Mouse (Mus musculus) bone marrow macrophage, adult 2 months (primary cell): ENCODE data around the gene Tmem169. TPM values are rescaled to one million over a fixed set of nuclear protein-coding genes. Genes with fewer than 3 reads are reported as not detected.

Source experiments
- H3K27ac ChIP-seq: 2 replicates; pipeline ENCODE4 v1.5.1; 2012; ENCODE audit warnings: low read depth, low read length; ENCODE audit not compliant: insufficient read depth
- H3K4me1 ChIP-seq: 2 replicates; pipeline ENCODE4 v1.6.1; 2012; ENCODE audit warnings: low read length; ENCODE audit not compliant: control insufficient read depth, insufficient read depth
- H3K4me3 ChIP-seq: 2 replicates; pipeline ENCODE4 v1.5.1; 2012; ENCODE audit warnings: mild to moderate bottlenecking, low read length, moderate library complexity; ENCODE audit not compliant: insufficient read depth
- CTCF ChIP-seq: IDR thresholded peaks from 2 replicates; pipeline ENCODE4 v1.5.1; 2012; ENCODE audit warnings: low read depth, mild to moderate bottlenecking, low read length, moderate library complexity
- POLR2A ChIP-seq: IDR thresholded peaks from 2 replicates; pipeline ENCODE4 v1.6.1; 2012; ENCODE audit warnings: mild to moderate bottlenecking, low read depth, low read length, borderline replicate concordance
- polyA plus RNA-seq: library from polyadenylated mRNA; stranded (reverse); fragments of >200 nt; gene quantifications from 2 replicates; pipeline ENCODE4 v1.2.4, GENCODE M21; 2012; ENCODE audit not compliant: missing spikeins, insufficient read depth, insufficient read length

Tmem169 gene
- polyA plus RNA-seq, 1 experiment, result not detected

- Histone ChIP-seq H3K27ac (no peak overlapping the region), H3K4me1 (peaks cover 8% of the 10 kb centered on the region), H3K4me3 (no peak overlapping the region)
- TF ChIP-seq POLR2A (no peak), CTCF (no peak)
These were observed 2.7 kb downstream of the Tmem169 start for GRCm38 (mm10) chr1:72286904-72287303.

DNA sequence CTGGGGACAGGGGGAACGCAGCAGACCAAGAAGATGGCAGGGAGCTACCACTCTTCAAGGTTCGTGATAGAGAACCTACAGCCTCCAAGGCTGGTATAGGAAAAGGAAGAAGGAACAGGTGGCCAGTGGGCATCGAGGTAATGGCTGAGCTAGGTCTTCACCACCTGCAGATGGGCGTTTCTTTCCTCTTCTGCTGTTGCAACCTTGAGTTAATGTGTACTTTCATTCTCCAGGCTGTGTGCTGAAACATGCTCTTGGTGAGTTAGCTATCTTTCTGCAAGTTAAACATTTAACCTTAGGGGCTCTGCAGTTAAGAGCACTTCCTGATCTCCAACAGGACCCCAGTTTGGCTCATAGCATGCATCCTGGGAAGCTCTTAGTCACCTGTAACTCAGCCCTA is 3.7 kb downstream of the Tmem169 start:
- TF ChIP-seq POLR2A, result no peak
- TF ChIP-seq CTCF, result no peak
- no peak overlapping the region for H3K27ac ChIP-seq

GRCm38 (mm10) chr1:72288527-72289150 is 4.5 kb downstream of the Tmem169 start:
- Histone ChIP-seq H3K4me3 (no peak overlapping the region), H3K27ac (no peak overlapping the region), H3K4me1 (no peaks in the 10 kb centered on the region)
- TF ChIP-seq CTCF (no peak), POLR2A (no peak)

More for the DNA sequence above, 3.7 kb downstream of the Tmem169 start:
- Histone ChIP-seq H3K4me3 (no peak overlapping the region), H3K4me1 (peaks cover 4% of the 10 kb centered on the region)

GRCm38 (mm10) chr1:72290896-72291295 is 6.7 kb downstream of the Tmem169 start:
- no peak for TF ChIP-seq CTCF
- no peak for TF ChIP-seq POLR2A
- Histone ChIP-seq H3K27ac (no peak overlapping the region), H3K4me3 (no peak overlapping the region), H3K4me1 (no peaks in the 10 kb centered on the region)

GRCm38 (mm10) chr1:72291421-72291820 is 7.3 kb downstream of the Tmem169 start:
- TF ChIP-seq CTCF (no peak), POLR2A (no peak)
- Histone ChIP-seq H3K4me1 (no peaks in the 10 kb centered on the region), H3K27ac (no peak overlapping the region), H3K4me3 (no peak overlapping the region)

- Histone ChIP-seq H3K4me1 (no peaks in the 10 kb centered on the region), H3K27ac (no peak overlapping the region), H3K4me3 (no peak overlapping the region)
- no peak for TF ChIP-seq POLR2A
These were observed 7.8 kb downstream of the Tmem169 start for GRCm38 (mm10) chr1:72291925-72292324.

- no peaks in the 10 kb centered on the region for H3K4me1 ChIP-seq
- no peak overlapping the region for H3K27ac ChIP-seq
- TF ChIP-seq CTCF (no peak), POLR2A (no peak)
- no peak overlapping the region for H3K4me3 ChIP-seq
These were observed 9.9 kb downstream of the Tmem169 start for GRCm38 (mm10) chr1:72293869-72294663.

- H3K4me3 ChIP-seq, result no peak overlapping the region
- no peak for TF ChIP-seq POLR2A
- TF ChIP-seq CTCF, result no peak
- H3K27ac ChIP-seq, result no peak overlapping the region
- H3K4me1 ChIP-seq, result no peaks in the 10 kb centered on the region
These were observed 11.6 kb downstream of the Tmem169 start for GRCm38 (mm10) chr1:72295746-72296145.

GRCm38 (mm10) chr1:72301845-72302244 is 17.7 kb downstream of the Tmem169 start:
- no peak overlapping the region for H3K4me3 ChIP-seq
- H3K4me1 ChIP-seq, result peaks cover 3% of the 10 kb centered on the region
- H3K27ac ChIP-seq, result no peak overlapping the region
- TF ChIP-seq CTCF, result no peak
- TF ChIP-seq POLR2A, result no peak

DNA sequence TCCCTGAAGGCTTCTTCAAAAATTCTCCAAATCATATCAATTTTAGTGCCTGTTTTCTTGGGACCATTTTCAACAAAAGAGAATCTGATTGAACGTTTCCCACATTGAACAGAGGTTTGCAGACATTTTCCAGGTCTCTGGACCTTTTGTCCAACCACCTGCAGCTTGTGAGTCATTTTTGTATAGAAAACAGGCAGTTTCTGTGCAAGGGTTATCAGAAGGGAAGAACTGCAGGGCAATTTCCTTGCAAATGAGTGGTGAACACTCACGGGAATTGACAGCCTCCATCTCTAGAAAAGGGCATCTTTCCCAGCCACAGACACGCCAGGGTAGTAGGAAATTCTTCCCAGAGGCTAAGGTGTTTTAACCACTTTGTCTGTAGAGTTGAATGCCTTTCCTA is 22.1 kb downstream of the Tmem169 start:
- H3K27ac ChIP-seq, result no peak overlapping the region

More for the DNA sequence above, 22.1 kb downstream of the Tmem169 start:
- Histone ChIP-seq H3K4me1 (peaks cover 6% of the 10 kb centered on the region), H3K4me3 (no peak overlapping the region)
- no peak for TF ChIP-seq CTCF
- TF ChIP-seq POLR2A, result no peak
